Mouse (Mus musculus) midbrain, embryonic 12.5 days (tissue): ENCODE data around the gene Pglyrp3. TPM values are rescaled to one million over a fixed set of nuclear protein-coding genes. Genes with fewer than 3 reads are reported as not detected.
"Not testable (repeated sequence)": the region's sequence is repeated elsewhere in the genome, so short reads cannot be mapped to it uniquely, and the experiment has no call there.

ENCODE experiments used
- ATAC-seq: fragments of 200-750 bp; cut with Nextera tagmentation; 2 replicates; pipeline ENCODE4 v1.8.0; 2017; ENCODE audit warnings: low read depth, moderate TSS enrichment, moderate library complexity; ENCODE audit not compliant: low FRiP score
- H3K27ac ChIP-seq: fragments of 300-500 bp; sonication (generic); replicated peaks from 2 replicates; pipeline ENCODE4 v1.5.1; 2016; ENCODE audit warnings: mild to moderate bottlenecking
- H3K27me3 ChIP-seq: fragments of 300-500 bp; sonication (generic); 2 replicates; pipeline ENCODE4 v1.6.1; 2016; ENCODE audit warnings: mild to moderate bottlenecking
- H3K36me3 ChIP-seq: fragments of 300-500 bp; sonication (generic); 2 replicates; pipeline ENCODE4 v1.6.1; 2016
- H3K4me1 ChIP-seq: fragments of 300-500 bp; sonication (generic); 2 replicates; pipeline ENCODE4 v1.6.1; 2016
- H3K4me2 ChIP-seq: fragments of 300-500 bp; sonication (generic); replicated peaks from 2 replicates; pipeline ENCODE4 v1.6.1; 2016; ENCODE audit warnings: mild to moderate bottlenecking, moderate library complexity
- H3K4me3 ChIP-seq: fragments of 300-500 bp; sonication (generic); 2 replicates; pipeline ENCODE4 v1.5.1; 2016; ENCODE audit warnings: mild to moderate bottlenecking
- H3K9ac ChIP-seq: fragments of 300-500 bp; sonication (generic); replicated peaks from 2 replicates; pipeline ENCODE4 v1.6.1; 2016; ENCODE audit warnings: mild to moderate bottlenecking, moderate library complexity
- H3K9me3 ChIP-seq: fragments of 300-500 bp; sonication (generic); 2 replicates; pipeline ENCODE4 v1.6.1; 2016; ENCODE audit warnings: mild to moderate bottlenecking
- WGBS: fragments of 180-500 bp; shearing (Covaris S2); methylation state at CpG from one replicate; pipeline ENCODE4 v1.1.7; 2016; 5-methylcytosine and 5-hydroxymethylcytosine counted together
- microRNA-seq: library from miRNA; unstranded; fragments of <30 nt; microRNA quantifications from one replicate; pipeline ENCODE4, GENCODE M21; 2017
- polyA plus RNA-seq: library from polyadenylated mRNA; unstranded; fragments of >200 nt; fragmentation: Nextera tagmentation; extraction: Ambion mirVana; gene quantifications from 2 replicates; pipeline ENCODE4 v1.2.1, GENCODE M21; 2016

Pglyrp3 gene
- not detected in 2 replicates for polyA plus RNA-seq

GRCm38 (mm10) chr3:92014283-92014682 is at the start of gene Pglyrp3:
Pglyrp3 (plus strand) TSS chr3:92014583.
- Histone ChIP-seq H3K9me3 (no peaks in the 10 kb centered on the region), H3K4me3 (no peak within 1 kb of the TSS), H3K4me1 (no peaks in the 10 kb centered on the region), H3K27ac (no peak within 1 kb of the TSS), H3K36me3 (no peaks in the 10 kb centered on the region), H3K4me2 (no peak within 1 kb of the TSS), H3K27me3 (no peaks in the 10 kb centered on the region), H3K9ac (no peak within 1 kb of the TSS)
- WGBS, result 75% methylated on average over 1 of the region's 1 CpGs
- ATAC-seq, result no peak

DNA sequence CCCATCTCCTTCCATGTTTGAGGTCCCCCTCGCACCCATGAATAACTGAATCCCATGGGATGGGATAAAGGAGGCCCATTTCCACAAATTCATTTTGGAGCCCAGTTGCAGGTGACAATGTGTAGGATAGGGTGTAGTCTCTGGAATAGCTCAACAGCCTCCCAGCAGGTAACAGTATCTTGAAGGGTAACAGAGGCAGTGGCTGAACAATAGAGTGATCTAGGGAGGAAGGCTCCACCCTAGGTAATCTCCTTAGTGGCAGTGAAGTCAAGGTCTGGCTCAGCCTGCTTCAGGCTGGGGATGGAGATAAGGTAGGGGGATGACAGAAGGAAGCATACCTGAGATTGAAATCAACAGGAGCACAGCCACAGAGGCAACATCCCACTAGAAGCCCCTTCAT is 3.4 kb upstream of the Pglyrp3 start:
- no peaks in the 10 kb centered on the region for H3K36me3 ChIP-seq
- 81% methylated on average over 1 of the region's 1 CpGs for WGBS
- H3K27ac ChIP-seq, result no peak overlapping the region
- H3K4me2 ChIP-seq, result no peak overlapping the region
- no peak for ATAC-seq
- no peaks in the 10 kb centered on the region for H3K27me3 ChIP-seq
- H3K4me3 ChIP-seq, result no peak overlapping the region
- no peaks in the 10 kb centered on the region for H3K9me3 ChIP-seq
- no peak overlapping the region for H3K9ac ChIP-seq
- no peaks in the 10 kb centered on the region for H3K4me1 ChIP-seq

- H3K36me3 ChIP-seq, H3K4me3 ChIP-seq, ATAC-seq, H3K9me3 ChIP-seq, H3K27me3 ChIP-seq, H3K4me1 ChIP-seq, H3K9ac ChIP-seq, H3K27ac ChIP-seq: not testable (repeated sequence)
- WGBS, result 55% methylated on average over 24 of the region's 24 CpGs
- peak overlapping the region; percentile 30; the same call in 1 of the 2 replicates for H3K4me2 ChIP-seq
Observed at GRCm38 (mm10) chr3:92024541-92024940, 10.2 kb downstream of the Pglyrp3 start.

DNA sequence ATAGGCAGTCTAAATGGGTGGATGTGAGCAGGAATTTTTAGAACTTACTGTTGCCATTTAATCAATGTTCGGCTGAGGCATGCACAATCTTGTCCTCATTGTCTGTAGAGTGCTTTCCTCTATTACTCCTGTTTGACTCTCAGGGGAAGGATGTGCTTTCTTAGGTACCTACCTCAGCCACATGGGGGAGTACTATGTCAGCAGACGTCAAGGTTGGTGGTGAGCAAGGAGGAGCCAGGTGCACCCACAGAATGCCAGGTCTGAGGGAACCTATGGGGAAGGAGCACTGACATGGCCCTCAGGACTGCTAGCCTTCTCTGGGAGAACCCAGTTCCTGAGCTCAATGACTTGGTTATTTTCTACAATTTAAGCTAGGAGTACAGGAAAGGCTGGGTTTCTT is 18.8 kb downstream of the Pglyrp3 start:
- no peaks in the 10 kb centered on the region for H3K27me3 ChIP-seq
- H3K4me3 ChIP-seq, result no peak overlapping the region
- no peak overlapping the region for H3K9ac ChIP-seq
- H3K4me1 ChIP-seq, result no peaks in the 10 kb centered on the region
- ATAC-seq, result no peak
- H3K36me3 ChIP-seq, result no peaks in the 10 kb centered on the region
- WGBS, result 55% methylated on average over 2 of the region's 2 CpGs
- H3K27ac ChIP-seq, result no peak overlapping the region
- no peaks in the 10 kb centered on the region for H3K9me3 ChIP-seq
- H3K4me2 ChIP-seq, result no peak overlapping the region

DNA sequence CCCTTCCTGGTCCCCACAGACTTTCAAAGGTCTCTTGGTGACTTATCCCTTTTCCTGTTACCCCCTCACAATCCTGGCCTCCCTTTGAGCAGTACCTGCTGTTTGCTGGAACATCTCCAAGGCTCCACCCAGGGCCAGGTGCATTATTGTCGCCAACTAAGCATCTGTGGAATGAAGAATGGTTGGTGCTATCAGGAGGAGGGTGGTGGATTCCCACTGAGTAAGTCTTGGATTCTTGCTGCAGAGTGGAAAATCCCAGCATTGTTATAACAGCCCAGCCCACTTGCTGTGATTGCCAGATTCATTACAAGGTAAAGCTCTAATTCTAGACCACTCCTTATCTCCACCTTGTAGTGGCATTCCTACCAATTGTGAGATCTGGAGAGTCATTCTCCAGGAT is 19.5 kb downstream of the Pglyrp3 start:
- Histone ChIP-seq H3K27ac (no peak overlapping the region), H3K4me1 (no peaks in the 10 kb centered on the region), H3K9me3 (no peaks in the 10 kb centered on the region), H3K36me3 (no peaks in the 10 kb centered on the region), H3K9ac (no peak overlapping the region), H3K27me3 (no peaks in the 10 kb centered on the region), H3K4me3 (no peak overlapping the region), H3K4me2 (no peak overlapping the region)
- 52% methylated on average over 1 of the region's 1 CpGs for WGBS
- ATAC-seq, result no peak

DNA sequence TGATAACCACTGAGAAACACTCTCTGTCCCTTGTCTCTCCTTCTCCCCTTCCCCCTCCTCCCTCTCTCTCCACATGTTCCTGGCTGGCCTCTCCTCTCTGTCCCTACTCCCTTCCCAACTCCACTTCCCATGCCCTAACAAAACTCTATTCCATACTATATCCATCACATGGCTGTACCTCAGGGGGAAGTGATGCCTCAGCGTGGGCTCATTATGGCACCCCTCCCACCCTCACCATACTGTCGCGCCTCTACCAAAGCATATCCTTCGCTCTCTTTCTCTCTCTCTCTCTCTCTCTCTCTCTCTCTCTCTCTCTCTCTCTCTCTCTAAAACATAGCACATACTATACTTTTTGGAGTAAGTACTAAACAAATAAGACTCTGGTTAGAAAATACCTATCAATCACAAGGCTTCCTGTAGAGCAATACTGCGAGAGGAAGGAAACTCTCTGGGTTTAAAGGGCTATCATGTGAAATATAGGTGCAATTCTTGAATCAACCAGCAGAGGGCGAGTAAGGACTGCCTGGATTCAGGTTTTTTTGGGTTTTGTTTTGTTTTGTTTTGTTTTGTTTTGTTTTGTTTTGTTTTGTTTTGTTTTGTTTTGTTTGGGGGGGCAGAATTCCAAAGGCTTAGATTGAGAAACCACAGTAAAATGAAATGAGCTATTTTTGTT is 36.1 kb downstream of the Pglyrp3 start:
- no peak overlapping the region for H3K4me3 ChIP-seq
- 59% methylated on average over 6 of the region's 6 CpGs for WGBS
- no peak overlapping the region for H3K9ac ChIP-seq
- H3K27me3 ChIP-seq, result no peaks in the 10 kb centered on the region
- no peak overlapping the region for H3K27ac ChIP-seq
- peak; percentile 72 for ATAC-seq
- H3K36me3 ChIP-seq, result no peaks in the 10 kb centered on the region
- H3K9me3 ChIP-seq, result no peaks in the 10 kb centered on the region
- no peak overlapping the region for H3K4me2 ChIP-seq
- H3K4me1 ChIP-seq, result no peaks in the 10 kb centered on the region

DNA sequence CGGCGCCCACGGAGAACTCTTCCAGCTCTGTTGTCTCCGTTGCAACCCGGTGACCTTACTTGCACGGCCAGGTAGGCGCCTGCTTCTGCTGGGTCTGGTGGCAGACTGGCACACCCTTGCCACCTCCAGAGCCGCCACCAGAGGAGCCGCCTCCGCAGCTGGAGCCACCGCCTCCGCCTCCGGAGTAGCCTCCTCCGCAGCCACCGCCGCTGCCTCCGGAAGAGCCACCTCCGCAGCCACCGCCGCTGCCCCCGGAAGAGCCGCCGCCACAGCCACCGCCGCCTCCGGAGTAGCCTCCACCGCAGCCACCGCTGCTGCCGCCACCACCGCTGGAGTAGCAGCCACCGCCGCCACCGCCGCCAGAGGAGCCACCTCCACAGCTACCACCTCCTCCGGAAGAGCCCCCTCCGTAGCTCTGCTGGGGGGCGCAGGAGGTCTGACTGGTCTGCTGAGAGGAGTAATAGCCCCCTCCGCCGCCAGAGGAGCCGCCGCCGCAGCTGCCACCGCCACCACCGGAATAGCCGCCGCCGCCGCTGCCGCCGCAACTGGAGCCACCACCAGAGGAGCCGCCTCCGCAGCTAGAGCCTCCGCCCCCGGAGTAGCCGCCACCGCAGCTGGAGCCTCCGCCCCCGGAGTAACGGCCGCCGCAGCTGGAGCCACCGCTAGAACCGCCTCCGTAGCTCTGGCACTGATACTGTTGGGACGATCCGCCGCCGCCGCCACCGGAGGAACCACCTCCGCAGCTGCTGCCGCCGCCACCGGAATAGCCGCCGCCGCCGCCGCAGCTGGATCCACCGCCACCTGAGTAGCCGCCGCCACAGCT is 66.3 kb downstream of the Pglyrp3 start:
- under 1% methylated on average over 73 of the region's 82 CpGs for WGBS
- ATAC-seq, result peak; percentile 87

More for the DNA sequence above, 66.3 kb downstream of the Pglyrp3 start:
- peak overlapping the region; percentile 79 for H3K4me3 ChIP-seq
- no peaks in the 10 kb centered on the region for H3K36me3 ChIP-seq
- peak overlapping the region; percentile 92 for H3K4me2 ChIP-seq
- H3K27me3 ChIP-seq, result peaks cover 34% of the 10 kb centered on the region
- no peaks in the 10 kb centered on the region for H3K9me3 ChIP-seq
- peak overlapping the region; percentile 91 for H3K27ac ChIP-seq
- peaks cover 6% of the 10 kb centered on the region; the same call in 1 of the 2 replicates for H3K4me1 ChIP-seq
- H3K9ac ChIP-seq, result peak overlapping the region; percentile 76

Small RNA genes lying within 50 kb of the gene (microRNA-seq; reads per million reads assigned to microRNA genes)
- gene Gm23697 (not detected), gene Gm25145 (not detected)

Other genes starting within 250 kb of the Pglyrp3 start
- gene Lor, start 68.6 kb downstream of the Pglyrp3 start, polyA plus RNA-seq, result 2.7 and 3.1 TPM in 2 replicates
- not detected in 2 replicates for gene Prr9, start 109.4 kb downstream of the Pglyrp3 start, polyA plus RNA-seq
- not detected in 2 replicates for gene Lelp1, start 128.2 kb downstream of the Pglyrp3 start, polyA plus RNA-seq
- not detected in 2 replicates for gene Sprr2a1, start 201.2 kb downstream of the Pglyrp3 start, polyA plus RNA-seq
- gene Sprr2a2, start 201.3 kb downstream of the Pglyrp3 start, polyA plus RNA-seq, result not detected in 2 replicates